In genomic region chr16:23985467-23985861, GRCm38 (mm10) we compare ENCODE assay signal across 8 mouse cellular contexts. TPM values are rescaled to one million over a fixed set of nuclear protein-coding genes. Genes with fewer than 3 reads are reported as not detected.
A peak's percentile ranks its signal among the peaks of the same experiment; 100 is the strongest.
DNase-seq lines count a peak whose midpoint lies in the region; ATAC-seq and TF ChIP-seq lines count a peak whose summit lies in the region.

No protein-coding gene starts in this region.

- peak; percentile 82 for TF ChIP-seq CTCF in layer of hippocampus, adult 2 months (conservative IDR thresholded peaks at IDR 0.05)
- no peak for TF ChIP-seq CTCF in embryonic fibroblast, embryonic 13.5 days (IDR thresholded peaks at IDR 0.05; ENCODE audit: borderline replicate concordance, insufficient read depth, low read length)

- no peaks in the 10 kb centered on the region for H3K36me3 ChIP-seq in intestine, embryonic 14.5 days (ENCODE audit: control insufficient read depth, insufficient read depth, low read length)
- no peaks in the 10 kb centered on the region for H3K36me3 ChIP-seq in lung, embryonic 16.5 days (ENCODE audit: control insufficient read depth, insufficient read depth, low read length)
- H3K36me3 ChIP-seq in splenic B cell, adult 2 months (ENCODE audit: control insufficient read depth, insufficient read depth, low read length, poor library complexity, severe bottlenecking) = peaks cover 2% of the 10 kb centered on the region; the same call in 1 of the 2 replicates

- DNase-seq in layer of hippocampus, adult 2 months (ENCODE audit: low spot score in 2 of 2) = no peak
- no peak for DNase-seq in layer of hippocampus, postnatal 36 days
- no peak for DNase-seq in intestine, embryonic 14.5 days (ENCODE audit: low spot score)
- DNase-seq in splenic B cell, adult 2 months (ENCODE audit: low read depth, low spot score) = peak; percentile 83
- DNase-seq in left cerebral cortex, postnatal 36 days (ENCODE audit: low spot score in 2 of 2) = no peak

- H3K9ac ChIP-seq in intestine, embryonic 14.5 days (ENCODE audit: low read length) = no peak overlapping the region
- H3K9ac ChIP-seq in lung, embryonic 16.5 days (ENCODE audit: low read length) = no peak overlapping the region

- no peak for TF ChIP-seq POLR2A in embryonic fibroblast, embryonic 13.5 days (IDR thresholded peaks at IDR 0.05; ENCODE audit: low read depth, low read length)

- peak overlapping the region; percentile 99 for H3K27ac ChIP-seq in layer of hippocampus, adult 2 months
- peak overlapping the region; percentile 53; the same call in 1 of the 2 replicates for H3K27ac ChIP-seq in embryonic fibroblast, embryonic 13.5 days (ENCODE audit: insufficient read depth, low read length)
- H3K27ac ChIP-seq in intestine, embryonic 14.5 days (ENCODE audit: low read depth) = no peak overlapping the region
- no peak overlapping the region for H3K27ac ChIP-seq in lung, embryonic 16.5 days (ENCODE audit: low read length)

- WGBS in intestine, embryonic 14.5 days = 6% methylated on average over 6 of the region's 6 CpGs
- 4% methylated on average over 6 of the region's 6 CpGs for WGBS in lung, embryonic 16.5 days

- peaks cover 19% of the 10 kb centered on the region for H3K27me3 ChIP-seq in intestine, embryonic 14.5 days (replicated peaks; ENCODE audit: control insufficient read depth, insufficient read depth, low read length)
- H3K27me3 ChIP-seq in lung, embryonic 16.5 days (ENCODE audit: control insufficient read depth, insufficient read depth, low read depth, low read length) = peaks cover 7% of the 10 kb centered on the region
- no peaks in the 10 kb centered on the region; the same call in 1 of the 2 replicates for H3K27me3 ChIP-seq in splenic B cell, adult 2 months (ENCODE audit: control insufficient read depth, insufficient read depth, low read length, poor library complexity, severe bottlenecking)

- peaks cover 6% of the 10 kb centered on the region for H3K4me1 ChIP-seq in embryonic fibroblast, embryonic 13.5 days (ENCODE audit: control insufficient read depth, insufficient read depth, low read length)
- H3K4me1 ChIP-seq in intestine, embryonic 14.5 days (replicated peaks; ENCODE audit: control insufficient read depth, insufficient read depth, low read length) = peaks cover 33% of the 10 kb centered on the region
- peaks cover 44% of the 10 kb centered on the region for H3K4me1 ChIP-seq in lung, embryonic 16.5 days (replicated peaks; ENCODE audit: control insufficient read depth, insufficient read depth, low read length)

- peak; percentile 5 for ATAC-seq in activated CD4-positive, CD25-positive, alpha-beta regulatory T cell, adult 4 months
- no peak for ATAC-seq in intestine, embryonic 14.5 days (replicated peaks; ENCODE audit: low FRiP score, low TSS enrichment, low read depth)
- ATAC-seq in lung, embryonic 16.5 days (ENCODE audit: low read depth) = no peak

- intact Hi-C loops in left cerebral cortex, postnatal 36 days (cut with DNase I) = loop anchor here (2.0 to 10.0 kb wide), 9 partner anchors 297 to 1969 kb away; no protein-coding TSS in a partner anchor

- peak overlapping the region; percentile 94 for H3K4me3 ChIP-seq in layer of hippocampus, adult 2 months
- no peak overlapping the region; the same call in 1 of the 2 replicates for H3K4me3 ChIP-seq in embryonic fibroblast, embryonic 13.5 days (ENCODE audit: insufficient read depth, low read length)
- no peak overlapping the region for H3K4me3 ChIP-seq in intestine, embryonic 14.5 days (ENCODE audit: low read depth, low read length)
- H3K4me3 ChIP-seq in lung, embryonic 16.5 days (ENCODE audit: low read length) = peak overlapping the region; percentile 55

- peak overlapping the region; percentile 94 for H3K4me2 ChIP-seq in intestine, embryonic 14.5 days (ENCODE audit: low read length)
- H3K4me2 ChIP-seq in lung, embryonic 16.5 days (ENCODE audit: low read depth, low read length) = peak overlapping the region; percentile 96

- no peaks in the 10 kb centered on the region for H3K9me3 ChIP-seq in intestine, embryonic 14.5 days (ENCODE audit: control insufficient read depth, low read length)
- H3K9me3 ChIP-seq in lung, embryonic 16.5 days (ENCODE audit: control insufficient read depth, low read length) = no peaks in the 10 kb centered on the region

RNA-seq across cellular contexts. Expression of gene Gm37419, which starts 2.8 kb away (rescaled TPM):
- not detected for total RNA-seq in layer of hippocampus, adult 2 months (2021)
- total RNA-seq in layer of hippocampus, postnatal 36 days (2021) = not detected
- polyA plus RNA-seq in activated CD4-positive, CD25-positive, alpha-beta regulatory T cell, adult 4 months (2017; shearing (Covaris generic)) = not detected
- polyA plus RNA-seq in embryonic fibroblast, embryonic 13.5 days (2011; ENCODE audit: insufficient read length, low read depth, missing spikeins) = not detected in 2 replicates
- polyA plus RNA-seq in intestine, embryonic 14.5 days (2014; fragmentation: Nextera tagmentation; extraction: Ambion mirVana) = not detected in 2 replicates
- not detected in 2 replicates for polyA plus RNA-seq in lung, embryonic 16.5 days (2015; fragmentation: Nextera tagmentation; extraction: Ambion mirVana)
- not detected for total RNA-seq in left cerebral cortex, postnatal 36 days (2021)

RNA-seq across cellular contexts. Expression of gene Bcl6, which starts 3.2 kb away (rescaled TPM):
- total RNA-seq in layer of hippocampus, adult 2 months (2021) = 10 to 100 TPM; 56.8 to 61.5 TPM
- 10 to 100 TPM; 55.3 to 66.4 TPM for total RNA-seq in layer of hippocampus, postnatal 36 days (2021)
- polyA plus RNA-seq in activated CD4-positive, CD25-positive, alpha-beta regulatory T cell, adult 4 months (2017; shearing (Covaris generic)) = 10 to 100 TPM in 1 of 2 experiments, 1 to 10 TPM in 1; 4.3 to 12.9 TPM
- polyA plus RNA-seq in embryonic fibroblast, embryonic 13.5 days (2011; ENCODE audit: insufficient read length, low read depth, missing spikeins) = 12.8 and 13.1 TPM in 2 replicates
- polyA plus RNA-seq in intestine, embryonic 14.5 days (2014; fragmentation: Nextera tagmentation; extraction: Ambion mirVana) = 0.49 and 0.95 TPM in 2 replicates
- 1.6 and 2.4 TPM in 2 replicates for polyA plus RNA-seq in lung, embryonic 16.5 days (2015; fragmentation: Nextera tagmentation; extraction: Ambion mirVana)
- 10 to 100 TPM; 26.0 to 30.1 TPM for total RNA-seq in left cerebral cortex, postnatal 36 days (2021)

RNA-seq across cellular contexts. Expression of gene Rtp2, which starts 53.3 kb away (rescaled TPM):
- under 1 TPM; 0.32 to 0.54 TPM for total RNA-seq in layer of hippocampus, adult 2 months (2021)
- total RNA-seq in layer of hippocampus, postnatal 36 days (2021) = under 1 TPM; 0.40 to 0.48 TPM
- not detected for polyA plus RNA-seq in activated CD4-positive, CD25-positive, alpha-beta regulatory T cell, adult 4 months (2017; shearing (Covaris generic))
- not detected in 2 replicates for polyA plus RNA-seq in embryonic fibroblast, embryonic 13.5 days (2011; ENCODE audit: insufficient read length, low read depth, missing spikeins)
- not detected in 2 replicates for polyA plus RNA-seq in intestine, embryonic 14.5 days (2014; fragmentation: Nextera tagmentation; extraction: Ambion mirVana)
- polyA plus RNA-seq in lung, embryonic 16.5 days (2015; fragmentation: Nextera tagmentation; extraction: Ambion mirVana) = not detected in 2 replicates
- total RNA-seq in left cerebral cortex, postnatal 36 days (2021) = not detected

Comparison
In these comparisons a context has a peak if more than half of its experiments do, and no peak if none do; other contexts are left out.
1. H3K27ac ChIP-seq: peak in layer of hippocampus, adult 2 months (single experiment) and embryonic fibroblast, embryonic 13.5 days (single experiment); none in intestine, embryonic 14.5 days (single experiment) and lung, embryonic 16.5 days (single experiment).
2. H3K4me3 ChIP-seq: peak in layer of hippocampus, adult 2 months (single experiment) and lung, embryonic 16.5 days (single experiment); none in embryonic fibroblast, embryonic 13.5 days (single experiment) and intestine, embryonic 14.5 days (single experiment).